In genomic region chr1:54910489-54911255, GRCm38 (mm10) we compare ENCODE assay signal across 26 mouse cellular contexts. TPM values are rescaled to one million over a fixed set of nuclear protein-coding genes. Genes with fewer than 3 reads are reported as not detected.
A peak's percentile ranks its signal among the peaks of the same experiment; 100 is the strongest.
DNase-seq lines count a peak whose midpoint lies in the region; TF ChIP-seq lines count a peak whose summit lies in the region.
"Had no signal": no experiment of that assay in that cellular context is flagged by ENCODE, and none has a peak within 500 bp of the region (broad histone marks: within the 10 kb centered on the region; RNA-seq: fewer than 3 reads in every experiment).

No protein-coding gene starts in this region.

- H3K27me3 ChIP-seq in thymus, adult 2 months (ENCODE audit: control insufficient read depth, insufficient read depth, low read length) = no peaks in the 10 kb centered on the region
- H3K27me3 ChIP-seq: embryonic facial prominence, embryonic 15.5 days; hindbrain, embryonic 12.5 days; limb, embryonic 12.5 days; liver, embryonic 15.5 days; neural tube, embryonic 15.5 days had no signal

- H3K79me2 ChIP-seq in macrophage (ENCODE audit: inconsistent target) = peaks cover 89% of the 10 kb centered on the region

- H3K4me1 ChIP-seq in thymus, adult 2 months (replicated peaks; ENCODE audit: control insufficient read depth, insufficient read depth, low read length) = peaks cover 56% of the 10 kb centered on the region
- H3K4me1 ChIP-seq in bone marrow macrophage, adult 2 months (ENCODE audit: control insufficient read depth, insufficient read depth, low read length) = peaks cover 60% of the 10 kb centered on the region

- no peak for TF ChIP-seq POLR2A in thymus, adult 2 months (IDR thresholded peaks at IDR 0.05; ENCODE audit: control insufficient read depth, extremely low read depth, insufficient read depth, low read length, poor library complexity)
- TF ChIP-seq POLR2A in bone marrow macrophage, adult 2 months (IDR thresholded peaks at IDR 0.05; ENCODE audit: borderline replicate concordance, low read depth, low read length) = no peak

- DNase-seq in kidney, postnatal 36 days = peak; percentile 10 to 30
- DNase-seq in kidney, adult 9 months = no peak
- no peak for DNase-seq in thymus, adult 2 months
- DNase-seq in thymus, adult 18-20 months = no peak
- DNase-seq in cerebellum, postnatal 25 days = no peak
- DNase-seq in spleen, postnatal 14 days (ENCODE audit: low spot score in 2 of 2) = no peak
- DNase-seq: cerebellum, postnatal 10 days; embryo, embryonic 11 days; gastrocnemius, postnatal 14 days; heart, postnatal 10 days; kidney, adult 8-10 months; kidney, postnatal 25 days; lung, postnatal 14 days; right cerebral cortex, postnatal 14 days; spleen, adult 18-20 months; thymus, postnatal 14 days had no signal

- 59% methylated on average over 5 of the region's 5 CpGs for WGBS in thymus, adult 2 months
- 48% methylated on average over 5 of the region's 5 CpGs for WGBS in macrophage (ENCODE audit: missing documents)

- H3K4me3 ChIP-seq in thymus, adult 2 months (ENCODE audit: control insufficient read depth, insufficient read depth, low read length) = no peak overlapping the region
- no peak overlapping the region for H3K4me3 ChIP-seq in bone marrow macrophage, adult 2 months (ENCODE audit: insufficient read depth, low read length)
- H3K4me3 ChIP-seq in macrophage (ENCODE audit: inconsistent target) = no peak overlapping the region
- H3K4me3 ChIP-seq: embryonic facial prominence, embryonic 15.5 days; forebrain, embryonic 10.5 days; hindbrain, embryonic 12.5 days; limb, embryonic 12.5 days; liver, embryonic 15.5 days; neural tube, embryonic 15.5 days had no signal

- no peaks in the 10 kb centered on the region for H3K36me3 ChIP-seq in thymus, adult 2 months (ENCODE audit: control insufficient read depth, insufficient read depth, low read length)
- H3K36me3 ChIP-seq in macrophage (ENCODE audit: inconsistent target) = no peaks in the 10 kb centered on the region
- H3K36me3 ChIP-seq: embryonic facial prominence, embryonic 15.5 days; forebrain, embryonic 10.5 days; G1E; hindbrain, embryonic 12.5 days; limb, embryonic 12.5 days; liver, embryonic 15.5 days; neural tube, embryonic 15.5 days had no signal

- TF ChIP-seq CTCF in thymus, adult 2 months (IDR thresholded peaks at IDR 0.05; ENCODE audit: borderline replicate concordance, control insufficient read depth, extremely low read depth, insufficient read depth, low read length, poor library complexity) = no peak
- no peak for TF ChIP-seq CTCF in bone marrow macrophage, adult 2 months (IDR thresholded peaks at IDR 0.05; ENCODE audit: low read depth, low read length)

- H3K27ac ChIP-seq in thymus, adult 2 months (ENCODE audit: control insufficient read depth, insufficient read depth, low read length) = peak overlapping the region; percentile 16; the same call in 1 of the 2 replicates
- peak overlapping the region; percentile 51 for H3K27ac ChIP-seq in bone marrow macrophage, adult 2 months (ENCODE audit: insufficient read depth, low read depth, low read length)
- H3K27ac ChIP-seq in macrophage = peak overlapping the region; percentile 12; the same call in 1 of the 2 replicates
- H3K27ac ChIP-seq: forebrain, embryonic 10.5 days; hindbrain, embryonic 12.5 days; limb, embryonic 12.5 days; neural tube, embryonic 15.5 days; stomach, postnatal 0 days had no signal

RNA-seq across cellular contexts. Expression of gene Ankrd44, which starts 15.5 kb away (rescaled TPM):
- 92.6 and 92.9 TPM in 2 replicates for polyA plus RNA-seq in thymus, adult 2 months (2012; rRNA removed)
- polyA plus RNA-seq in bone marrow macrophage, adult 2 months (2012; ENCODE audit: insufficient read depth, insufficient read length, missing spikeins) = 66.8 and 73.9 TPM in 2 replicates
- 100 to 1,000 TPM; 135 to 677 (median 233) TPM for total RNA-seq in macrophage (2018; cell fraction: chromatin; rRNA removed)
- total RNA-seq in macrophage (2018; cell fraction: cytosol; rRNA removed) = 10 to 100 TPM; 26.4 to 73.8 (median 36.9) TPM
- total RNA-seq in macrophage (2018; cell fraction: nucleus; rRNA removed) = 100 to 1,000 TPM in 16 of 26 experiments, 10 to 100 TPM in 10; 75.7 to 477 (median 132) TPM
- 20.2 to 33.0 TPM (median 32.0 TPM) in 3 replicates for polyA plus RNA-seq in macrophage (2018)

Comparison
In these comparisons a context has a peak if more than half of its experiments do, and no peak if none do; other contexts are left out.
1. DNase-seq: peak in kidney, postnatal 36 days (2 of 2); none in kidney, adult 9 months (single experiment), thymus, adult 2 months (single experiment), thymus, adult 18-20 months (0 of 2), cerebellum, postnatal 25 days (0 of 2) and spleen, postnatal 14 days (0 of 2).
2. Peak in every context shown above with its lines, with median percentiles within 50 percentile points of each other: H3K27ac ChIP-seq.